Mouse (Mus musculus) B cell, adult 2 months (primary cell): ENCODE measurements around the gene Hexim2.

ENCODE experiments used
- DNase-seq, 2 experiments: peaks; one replicate each; pipeline ENCODE4 v3.0.0; 2022

Hexim2 gene

DNA sequence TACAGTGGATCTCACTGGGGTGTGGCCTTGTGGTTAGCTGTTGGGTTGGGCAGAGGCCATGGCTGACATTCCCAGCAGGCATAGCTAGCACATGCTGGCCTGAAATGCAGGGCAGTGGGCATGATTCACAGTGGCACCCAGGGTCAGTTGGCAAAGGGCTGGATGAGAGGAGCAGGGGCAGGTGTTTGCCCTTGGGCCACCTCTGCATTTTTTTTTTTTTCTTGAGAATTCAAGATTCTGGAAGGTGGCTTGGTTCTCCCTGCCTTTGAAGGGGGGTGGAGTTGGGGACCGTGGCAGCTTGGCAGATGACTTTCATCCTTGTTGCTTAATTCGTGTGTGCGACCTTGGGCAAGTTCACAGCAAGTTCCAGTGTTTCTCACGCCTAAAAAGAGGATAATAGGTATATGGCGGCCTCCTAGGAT is 42.2 kb downstream of the Hexim2 start:
- DNase-seq = no peak

DNA sequence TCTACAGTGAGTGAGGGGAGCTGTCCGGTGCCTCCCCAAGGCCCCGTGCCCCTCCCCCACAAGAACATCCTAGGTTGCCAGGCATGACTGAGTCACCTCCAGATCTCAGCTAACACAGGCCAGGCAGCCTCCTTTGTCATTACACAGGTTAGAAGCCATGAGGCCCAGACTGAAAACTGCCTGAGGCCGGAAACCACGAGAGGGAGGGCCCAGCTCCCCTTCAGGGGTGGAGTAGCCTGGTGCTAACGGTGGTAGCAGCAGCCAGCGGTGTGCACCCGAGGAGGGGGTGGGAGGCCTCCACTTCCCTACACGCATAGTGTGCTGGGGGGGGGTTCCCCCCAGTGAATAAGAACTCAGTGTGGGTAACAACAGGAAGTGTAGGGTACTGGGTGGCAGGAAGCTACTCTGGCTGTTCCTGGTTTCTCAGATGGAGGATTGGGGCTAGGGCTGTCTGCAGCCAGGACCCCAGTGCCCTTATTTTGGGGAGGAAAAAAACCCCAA is 42.7 kb downstream of the Hexim2 start:
- peak; percentile 88 to 92 for DNase-seq

DNA sequence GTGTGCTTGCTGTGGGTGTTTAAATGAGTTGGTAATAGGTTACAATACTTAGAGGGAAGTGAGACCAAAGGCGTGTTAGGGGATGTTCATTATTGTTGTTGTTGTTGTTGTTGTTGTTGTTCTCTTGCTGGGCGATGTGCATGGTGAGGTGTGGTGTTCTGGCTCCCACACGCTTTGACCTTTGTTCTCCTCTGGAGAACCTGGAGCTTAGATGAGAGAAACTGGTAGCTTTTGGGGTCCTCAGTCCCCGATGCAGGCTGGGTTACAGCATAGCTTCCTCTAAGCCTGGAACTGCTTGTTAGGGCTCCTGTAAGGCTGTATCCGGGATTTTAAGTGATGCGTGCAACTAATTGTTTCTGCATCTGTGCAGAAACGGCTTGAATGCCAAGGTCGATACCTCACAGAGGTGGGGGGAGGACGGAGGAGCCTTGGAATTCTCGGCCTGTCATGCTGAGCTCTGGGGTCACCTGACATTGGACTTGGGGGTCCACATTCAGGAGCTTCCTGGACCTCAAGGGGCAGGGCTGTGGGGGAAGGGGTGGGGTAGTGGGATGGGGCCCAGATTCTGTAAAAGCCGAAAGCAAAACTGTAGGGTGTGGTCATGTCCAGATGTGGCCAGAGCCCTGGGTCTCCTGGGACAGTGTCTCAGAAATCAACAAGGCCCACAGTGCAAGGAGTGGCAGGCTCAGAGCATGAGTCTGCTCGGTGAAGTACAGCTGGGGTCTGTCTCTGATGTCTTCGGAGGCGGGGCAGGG is 43.6 kb downstream of the Hexim2 start:
- DNase-seq = peak; percentile 40 to 51

DNA sequence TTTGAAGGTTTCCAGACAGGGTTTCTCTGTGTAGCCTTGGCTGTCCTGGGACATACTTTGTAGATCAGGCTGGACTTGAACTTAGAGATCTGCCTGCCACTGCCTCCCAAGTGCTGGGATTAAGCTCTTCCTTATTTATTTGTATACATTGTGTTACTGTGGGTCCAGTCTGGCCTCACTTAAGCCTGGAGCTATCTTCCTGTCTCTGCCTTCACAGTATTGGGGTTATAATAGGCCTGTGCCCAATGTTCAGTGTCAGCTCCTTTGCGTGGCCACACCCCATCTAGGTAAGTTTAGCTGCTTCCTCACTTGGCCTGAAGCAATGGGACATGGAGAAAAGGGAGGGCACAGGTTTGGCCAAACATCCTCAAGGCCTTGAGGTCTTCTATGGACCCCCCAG is 44.3 kb downstream of the Hexim2 start:
- DNase-seq = no peak

DNA sequence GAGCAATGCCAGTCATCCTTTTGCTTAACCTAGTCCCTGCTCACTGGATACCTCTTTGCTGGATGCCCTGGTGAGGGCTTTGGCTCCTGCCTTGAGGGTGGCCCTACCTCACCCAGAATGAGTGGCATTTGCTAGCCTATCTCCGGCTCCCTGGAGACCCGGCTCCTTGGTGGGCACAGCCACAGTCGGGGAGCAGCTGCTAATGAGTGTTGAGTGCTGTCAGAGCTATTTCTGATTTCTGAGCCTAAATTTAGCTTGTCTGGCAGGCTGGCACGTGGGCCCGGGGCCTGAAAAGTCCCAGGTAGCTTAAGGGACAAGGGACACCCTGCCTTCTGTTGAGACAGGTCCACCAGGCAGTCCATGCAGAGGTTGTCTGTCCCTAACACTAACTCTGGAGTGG is 45.0 kb downstream of the Hexim2 start:
- peak; percentile 27 to 28 for DNase-seq

DNA sequence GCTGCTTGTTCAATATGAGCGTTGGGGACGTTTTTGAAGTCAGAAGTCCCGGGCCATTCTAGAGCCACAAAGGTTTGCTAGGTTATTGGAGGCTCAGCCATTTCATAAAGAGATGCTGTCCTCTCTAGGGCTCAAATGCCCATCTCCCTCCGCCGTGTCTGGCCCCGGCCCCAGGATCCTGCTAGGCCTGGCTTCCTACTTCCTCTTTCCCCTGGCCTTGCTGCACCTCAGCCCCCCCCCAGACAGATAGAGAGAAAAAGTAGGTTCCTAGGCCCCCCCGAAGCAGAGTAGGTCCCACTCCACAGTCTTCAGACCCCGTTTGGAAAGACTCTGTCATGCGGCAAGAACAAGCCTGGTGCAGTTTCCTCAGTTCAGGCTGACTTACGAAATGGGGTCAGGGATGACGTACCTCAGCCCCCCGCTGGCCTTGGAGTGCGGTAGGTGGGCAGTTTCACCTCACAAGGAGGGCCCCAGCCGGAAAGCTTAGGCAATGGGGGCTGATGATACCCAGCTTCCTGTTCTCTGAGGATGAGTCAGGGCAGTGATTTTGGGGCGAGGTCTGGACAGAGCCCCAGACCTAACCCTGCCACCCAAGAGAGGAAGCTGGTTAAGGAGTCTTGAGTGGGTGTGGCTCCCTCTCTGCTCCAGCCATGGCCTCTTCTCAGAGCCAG is 45.7 kb downstream of the Hexim2 start:
- peak; percentile 52 to 60 for DNase-seq

DNA sequence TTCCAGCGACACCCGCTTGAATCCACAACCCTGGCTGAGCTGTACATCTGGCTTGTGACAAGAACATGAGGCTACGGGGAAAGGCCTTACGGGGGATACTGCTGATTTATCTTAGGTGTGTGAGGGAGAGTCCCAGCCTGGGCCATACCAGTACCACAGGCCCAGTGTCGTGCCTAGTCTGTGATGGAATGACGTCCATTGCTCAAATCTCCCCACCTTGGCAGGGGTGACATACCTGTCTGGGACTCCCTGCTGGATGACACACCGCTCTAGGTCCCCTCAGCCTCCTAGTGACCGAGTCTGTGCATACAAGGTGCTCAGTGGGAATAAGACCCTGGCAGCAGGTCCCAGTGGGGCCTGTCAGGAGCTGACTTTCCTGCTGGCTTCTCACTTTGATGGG is 46.5 kb downstream of the Hexim2 start:
- no peak for DNase-seq

DNA sequence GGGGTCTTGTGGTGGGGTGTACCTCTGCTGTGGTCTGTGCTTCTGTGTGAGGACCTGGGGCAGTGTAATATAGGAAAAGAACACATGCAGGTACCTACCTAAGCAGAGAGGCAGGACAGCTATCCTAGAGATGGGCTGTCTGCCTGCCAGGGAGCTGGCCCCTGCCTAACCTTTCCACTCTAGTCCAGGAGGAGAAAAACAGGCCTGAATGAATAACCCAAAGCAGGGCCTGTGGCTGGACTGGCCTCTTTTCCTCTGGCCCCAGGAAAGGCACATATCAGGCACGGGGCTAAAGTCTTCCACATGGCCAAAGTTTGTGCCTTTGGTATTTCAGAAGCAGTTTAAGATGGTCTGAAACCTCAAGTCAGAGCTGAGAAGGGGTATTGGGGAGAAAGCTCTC is 48.2 kb downstream of the Hexim2 start:
- DNase-seq = no peak

DNA sequence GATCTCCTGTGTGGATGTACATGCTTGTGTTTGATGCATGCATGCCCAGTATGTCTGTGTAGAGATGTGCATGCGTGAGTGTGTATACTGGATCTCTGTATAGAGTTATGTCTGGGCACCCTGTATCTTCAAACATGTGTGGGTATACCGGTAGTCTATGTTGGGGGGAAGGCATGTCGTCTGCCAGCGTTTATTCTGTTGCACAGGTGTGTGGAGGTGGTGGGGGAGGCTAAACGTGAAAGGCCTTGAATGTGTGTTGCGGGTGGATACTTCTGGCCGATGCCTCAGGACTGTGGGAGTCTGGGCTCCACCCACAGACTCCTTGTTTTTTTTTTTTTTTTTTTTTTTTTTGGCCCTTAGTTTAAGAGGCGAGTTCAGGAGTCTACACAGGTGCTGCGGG is 49.1 kb downstream of the Hexim2 start:
- no peak for DNase-seq

DNA sequence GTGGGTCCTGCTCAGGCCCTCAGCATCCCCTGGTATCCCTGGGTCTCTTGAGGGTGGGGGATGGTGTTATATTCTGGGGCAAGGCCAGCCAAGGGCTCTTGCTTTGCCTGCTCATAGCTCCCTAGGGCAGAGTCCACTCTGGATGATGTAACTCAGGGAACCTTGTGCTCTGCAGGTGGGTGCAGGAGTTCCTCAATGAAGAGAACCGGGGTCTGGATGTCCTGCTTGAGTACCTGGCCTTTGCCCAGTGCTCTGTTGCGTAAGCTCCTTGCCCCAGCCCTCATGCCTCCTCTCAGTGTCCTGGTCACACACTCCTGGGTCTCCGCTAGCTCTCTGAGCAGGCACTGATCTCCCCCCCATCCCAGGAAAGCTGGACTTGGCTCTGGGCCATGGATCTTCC is 49.7 kb downstream of the Hexim2 start:
- DNase-seq = no peak

DNA sequence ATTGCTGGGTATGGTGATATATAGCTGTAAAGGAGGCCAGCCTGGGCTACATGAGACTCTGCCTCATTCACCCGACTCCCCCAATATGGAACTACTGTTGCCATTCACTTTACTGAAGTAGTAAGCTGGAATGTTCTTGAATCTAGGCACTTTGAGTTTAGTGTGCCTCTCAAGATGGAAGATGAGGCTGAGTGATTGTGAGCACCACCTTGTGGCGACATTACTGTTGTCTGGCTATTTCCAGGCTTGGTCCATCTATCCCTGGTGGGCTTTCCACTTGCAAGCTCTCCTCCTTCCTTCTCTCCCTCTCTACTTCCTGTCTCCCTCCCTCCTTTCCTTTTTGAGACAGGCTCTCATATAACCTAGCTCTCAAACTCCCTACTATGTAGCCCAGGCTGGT is 52.7 kb downstream of the Hexim2 start:
- peak; percentile 69 to 71 for DNase-seq
